21 mouse cellular contexts compared by ENCODE assay signal in genomic region chr3:55193351-55193750, GRCm38 (mm10). TPM values are rescaled to one million over a fixed set of nuclear protein-coding genes. Genes with fewer than 3 reads are reported as not detected.
"Had no signal": no experiment of that assay in that cellular context is flagged by ENCODE, and none has a peak within 500 bp of the region (broad histone marks: within the 10 kb centered on the region; RNA-seq: fewer than 3 reads in every experiment).

No protein-coding gene starts in this region.

- H3K27me3 ChIP-seq: neural tube, embryonic 15.5 days; stomach, embryonic 15.5 days had no signal

- H3K9me3 ChIP-seq: neural tube, embryonic 15.5 days; stomach, embryonic 15.5 days had no signal

- H3K4me3 ChIP-seq: neural tube, embryonic 15.5 days; stomach, embryonic 15.5 days had no signal

- H3K36me3 ChIP-seq: neural tube, embryonic 15.5 days; stomach, embryonic 15.5 days had no signal

- DNase-seq: retina, postnatal 1 day; right cerebral cortex, adult 18-20 months; right cerebral cortex, postnatal 14 days; right cerebral cortex, postnatal 25 days; right cerebral cortex, postnatal 4 days; spleen, adult 18-20 months; thymus, adult 18-20 months; thymus, adult 2 months; thymus, postnatal 14 days; thymus, postnatal 25 days; thymus, postnatal 36 days; thymus, postnatal 4 days had no signal

- H3K4me2 ChIP-seq: neural tube, embryonic 15.5 days; stomach, embryonic 15.5 days had no signal

- H3K27ac ChIP-seq: neural tube, embryonic 15.5 days; stomach, embryonic 15.5 days; stomach, postnatal 0 days had no signal

- H3K9ac ChIP-seq: neural tube, embryonic 15.5 days; stomach, embryonic 15.5 days had no signal

- H3K4me1 ChIP-seq: neural tube, embryonic 15.5 days; stomach, embryonic 15.5 days had no signal

RNA-seq across cellular contexts. Expression of gene Sohlh2, which starts 11.5 kb away (rescaled TPM):
- total RNA-seq: neutrophil, adult 5-6 weeks had no signal
- polyA plus RNA-seq: neural tube, embryonic 15.5 days; small intestine, adult 2 months; spleen, adult 2 months; stomach, embryonic 14.5 days; stomach, embryonic 15.5 days; stomach, embryonic 16.5 days; stomach, postnatal 0 days; thymus, postnatal 0 days had no signal

RNA-seq across cellular contexts. Expression of gene Ccdc169, which starts 56.2 kb away (rescaled TPM):
- total RNA-seq: neutrophil, adult 5-6 weeks had no signal
- polyA plus RNA-seq: neural tube, embryonic 15.5 days; small intestine, adult 2 months; spleen, adult 2 months; stomach, embryonic 14.5 days; stomach, embryonic 16.5 days; thymus, adult 2 months; thymus, postnatal 0 days had no signal
